Comparison of ENCODE assay signal across 2 mouse cellular contexts in genomic region chr8:84743054-84743415, GRCm38 (mm10).
TF ChIP-seq lines count a peak whose summit lies in the region.

No protein-coding gene starts in this region.

TF ChIP-seq in CH12.LX, 34 proteins besides CTCF, POLR2A, EP300 and RAD21:
- TF ChIP-seq BHLHE40 (IDR thresholded peaks at IDR 0.05; ENCODE audit: low read depth, low read length) (0 out of 2 replicates have a peak, but pooled peaks have one; percentile 42), MEF2A (IDR thresholded peaks at IDR 0.05; ENCODE audit: borderline replicate concordance, low read depth, low read length) (no peak)

TF ChIP-seq in ES-E14, 5 proteins besides CTCF, POLR2A, EP300 and RAD21:
- TF ChIP-seq ZC3H11A (IDR thresholded peaks at IDR 0.05; ENCODE audit: borderline replicate concordance, low read depth, low read length): no peak
- TF ChIP-seq HCFC1 (IDR thresholded peaks at IDR 0.05; ENCODE audit: borderline replicate concordance, insufficient read depth, low read length): no peak
- no peak for TF ChIP-seq CHD2 (IDR thresholded peaks at IDR 0.05; ENCODE audit: low read depth, low read length)
- TF ChIP-seq MAFK (IDR thresholded peaks at IDR 0.05; ENCODE audit: insufficient read depth, low read depth, low read length): no peak
- no peak for TF ChIP-seq ZNF384 (IDR thresholded peaks at IDR 0.05; ENCODE audit: low read depth, low read length)
TF ChIP-seq in ES-E14: peak in this region for 0.
